Mouse (Mus musculus) left cerebral cortex, postnatal 10 days (tissue): ENCODE measurements around the gene Olfr980. TPM values are rescaled to one million over a fixed set of nuclear protein-coding genes. Genes with fewer than 3 reads are reported as not detected.
"Not testable (repeated sequence)": the region's sequence is repeated elsewhere in the genome, so short reads cannot be mapped to it uniquely, and the experiment has no call there.

Source experiments
- DNase-seq, 2 experiments: peaks; one replicate each; pipeline ENCODE4 v3.0.0; 2021 to 2022; ENCODE audit warnings: low spot score in 2 of 2, mixed read lengths in 1 of 2; ENCODE audit errors: extremely low spot score in 1 of 2
- intact Hi-C: fragments of 180-260 bp; cut with DNase I; formaldehyde crosslinking; loops from one replicate; pipeline ENCODE4 v1.15.1; 2025
- total RNA-seq, 2 experiments: library from RNA; stranded (reverse); gene quantifications; 2 replicates each; pipeline ENCODE4 v1.2.3; 2021

The Olfr980 gene
- total RNA-seq = not detected

- no peak for DNase-seq
These were observed at the start of gene Olfr980 for GRCm38 (mm10) chr9:40009482-40009881. Gene Olfr980, minus strand, starts transcription at chr9:40009582.

GRCm38 (mm10) chr9:40050138-40050537 is 40.8 kb upstream of the Olfr980 start:
- DNase-seq = no peak
- intact Hi-C loops = no loop called here

More at GRCm38 (mm10) chr9:40009482-40009881, at the start of gene Olfr980:
- intact Hi-C loops = no loop called here

GRCm38 (mm10) chr9:40021164-40021563 is 11.8 kb upstream of the Olfr980 start, which contains the start of gene Olfr981:
Gene Olfr981, plus strand, starts transcription at chr9:40021464.
- no peak for DNase-seq
- intact Hi-C loops = no loop called here

- intact Hi-C loops = no loop called here
- DNase-seq = no peak
These were observed 6.0 kb downstream of the Olfr980 start, which contains the start of gene Olfr979 for GRCm38 (mm10) chr9:40003365-40003764. Gene Olfr979, minus strand, starts transcription at chr9:40003465.

GRCm38 (mm10) chr9:39991813-39992212 is 17.6 kb downstream of the Olfr980 start, which contains the start of gene Olfr978:
Gene Olfr978, plus strand, starts transcription at chr9:39992113.
- no peak for DNase-seq

GRCm38 (mm10) chr9:39976581-39977145 is 32.7 kb downstream of the Olfr980 start:
- DNase-seq, intact Hi-C loops: not testable (repeated sequence)

More at GRCm38 (mm10) chr9:39991813-39992212, 17.6 kb downstream of the Olfr980 start, which contains the start of gene Olfr978:
- intact Hi-C loops = no loop called here

GRCm38 (mm10) chr9:39961033-39961432 is 48.3 kb downstream of the Olfr980 start, which contains the start of gene Olfr976:
Gene Olfr976, minus strand, starts transcription at chr9:39961133.
- DNase-seq, intact Hi-C loops: not testable (repeated sequence)

Other genes starting within 250 kb of the Olfr980 start
- gene Olfr968, start 226.3 kb downstream of the Olfr980 start, total RNA-seq = not detected
- not detected for gene Olfr969, start 218.6 kb downstream of the Olfr980 start, total RNA-seq
- gene Olfr970, start 200.7 kb downstream of the Olfr980 start, total RNA-seq = not detected
- gene Olfr971, start 172.7 kb downstream of the Olfr980 start, total RNA-seq = not detected
- gene Olfr972, start 143.2 kb downstream of the Olfr980 start, total RNA-seq = not detected
- not detected for gene Olfr229, start 102.2 kb downstream of the Olfr980 start, total RNA-seq
- gene Olfr974, start 72.1 kb downstream of the Olfr980 start, total RNA-seq = not detected
- not detected for gene Olfr975, start 57.5 kb downstream of the Olfr980 start, total RNA-seq
- not detected for gene Olfr976, start 48.4 kb downstream of the Olfr980 start, total RNA-seq
- not detected for gene Olfr978, start 17.5 kb downstream of the Olfr980 start, total RNA-seq
- not detected for gene Olfr979, start 6.1 kb downstream of the Olfr980 start, total RNA-seq
- gene Olfr981, start 11.9 kb upstream of the Olfr980 start, total RNA-seq = not detected
- gene Olfr982, start 64.2 kb upstream of the Olfr980 start, total RNA-seq = not detected
- not detected for gene Olfr983, start 84.0 kb upstream of the Olfr980 start, total RNA-seq
- gene Olfr984, start 104.6 kb upstream of the Olfr980 start, total RNA-seq = not detected
- not detected for gene Olfr985, start 120.6 kb upstream of the Olfr980 start, total RNA-seq
- not detected for gene Tmem225, start 138.5 kb upstream of the Olfr980 start, total RNA-seq
- not detected for gene Olfr986, start 171.3 kb upstream of the Olfr980 start, total RNA-seq
- 1 to 10 TPM; 4.0 to 4.9 TPM for gene Zfp202, start 182.7 kb upstream of the Olfr980 start, total RNA-seq